Comparison of ENCODE assay signal across 27 mouse cellular contexts in genomic region chr11:99284011-99284410, GRCm38 (mm10). TPM values are rescaled to one million over a fixed set of nuclear protein-coding genes. Genes with fewer than 3 reads are reported as not detected.
DNase-seq lines count a peak whose midpoint lies in the region; ATAC-seq and TF ChIP-seq lines count a peak whose summit lies in the region.
"Had no signal": no experiment of that assay in that cellular context is flagged by ENCODE, and none has a peak within 500 bp of the region (broad histone marks: within the 10 kb centered on the region; RNA-seq: fewer than 3 reads in every experiment).

No protein-coding gene starts in this region.

- no peaks in the 10 kb centered on the region for H3K27me3 ChIP-seq in hindbrain, embryonic 14.5 days (ENCODE audit: control insufficient read depth, insufficient read depth, low read length)
- H3K27me3 ChIP-seq in hindbrain, embryonic 16.5 days (replicated peaks; ENCODE audit: control insufficient read depth, insufficient read depth, low read length) = no peaks in the 10 kb centered on the region
- H3K27me3 ChIP-seq in midbrain, postnatal 0 days (ENCODE audit: insufficient read depth, low read length) = no peaks in the 10 kb centered on the region
- no peaks in the 10 kb centered on the region for H3K27me3 ChIP-seq in midbrain, embryonic 15.5 days (replicated peaks)
- H3K27me3 ChIP-seq: CH12.LX; limb, embryonic 13.5 days had no signal

- ATAC-seq in hindbrain, embryonic 14.5 days (ENCODE audit: low FRiP score) = no peak
- no peak; the same call in 1 of the 2 replicates for ATAC-seq in hindbrain, embryonic 16.5 days
- ATAC-seq in midbrain, postnatal 0 days (ENCODE audit: low FRiP score) = no peak
- no peak for ATAC-seq in midbrain, embryonic 15.5 days (replicated peaks)
- ATAC-seq: midbrain, embryonic 16.5 days had no signal

- no peaks in the 10 kb centered on the region for H3K36me3 ChIP-seq in hindbrain, embryonic 14.5 days (replicated peaks; ENCODE audit: control insufficient read depth, insufficient read depth)
- no peaks in the 10 kb centered on the region for H3K36me3 ChIP-seq in hindbrain, embryonic 16.5 days (ENCODE audit: control insufficient read depth, insufficient read depth, low read length)
- H3K36me3 ChIP-seq in midbrain, postnatal 0 days (ENCODE audit: insufficient read depth, low read length) = no peaks in the 10 kb centered on the region
- no peaks in the 10 kb centered on the region for H3K36me3 ChIP-seq in midbrain, embryonic 15.5 days (replicated peaks)
- H3K36me3 ChIP-seq: forebrain, embryonic 10.5 days; heart, embryonic 12.5 days; limb, embryonic 13.5 days had no signal

- WGBS in hindbrain, embryonic 14.5 days = 50% methylated on average over 5 of the region's 5 CpGs
- 52% methylated on average over 5 of the region's 5 CpGs for WGBS in hindbrain, embryonic 16.5 days
- WGBS in midbrain, postnatal 0 days = 56% methylated on average over 5 of the region's 5 CpGs
- 59% methylated on average over 5 of the region's 5 CpGs for WGBS in midbrain, embryonic 15.5 days

- no peak for TF ChIP-seq CTCF in midbrain, postnatal 0 days (IDR thresholded peaks at IDR 0.05)

- 0 out of 2 replicates have a peak, but pooled peaks cover 7% of the 10 kb centered on the region for H3K4me1 ChIP-seq in hindbrain, embryonic 14.5 days (replicated peaks; ENCODE audit: control insufficient read depth, insufficient read depth, low read length)
- no peaks in the 10 kb centered on the region; the same call in 1 of the 2 replicates for H3K4me1 ChIP-seq in hindbrain, embryonic 16.5 days (ENCODE audit: control insufficient read depth, insufficient read depth, low read depth, low read length)
- no peaks in the 10 kb centered on the region for H3K4me1 ChIP-seq in midbrain, postnatal 0 days (ENCODE audit: insufficient read depth, low read length)
- no peaks in the 10 kb centered on the region for H3K4me1 ChIP-seq in midbrain, embryonic 15.5 days
- H3K4me1 ChIP-seq: heart, embryonic 12.5 days had no signal

- no peak overlapping the region for H3K27ac ChIP-seq in hindbrain, embryonic 14.5 days
- no peak overlapping the region for H3K27ac ChIP-seq in hindbrain, embryonic 16.5 days (ENCODE audit: low read depth, low read length)
- no peak overlapping the region for H3K27ac ChIP-seq in midbrain, postnatal 0 days (ENCODE audit: low read depth, low read length)
- no peak overlapping the region for H3K27ac ChIP-seq in midbrain, embryonic 15.5 days
- H3K27ac ChIP-seq: forebrain, embryonic 10.5 days; kidney, postnatal 0 days; layer of hippocampus, adult 2 months; limb, embryonic 13.5 days; liver, embryonic 14.5 days had no signal

- no peak overlapping the region for H3K4me2 ChIP-seq in hindbrain, embryonic 14.5 days (replicated peaks)
- no peak overlapping the region for H3K4me2 ChIP-seq in hindbrain, embryonic 16.5 days (ENCODE audit: low read length)
- no peak overlapping the region for H3K4me2 ChIP-seq in midbrain, postnatal 0 days (ENCODE audit: low read depth, low read length, poor library complexity, severe bottlenecking)
- H3K4me2 ChIP-seq in midbrain, embryonic 15.5 days = no peak overlapping the region
- H3K4me2 ChIP-seq: heart, embryonic 12.5 days; limb, embryonic 13.5 days had no signal

- H3K4me3 ChIP-seq in hindbrain, embryonic 14.5 days (replicated peaks; ENCODE audit: low read length) = no peak overlapping the region
- no peak overlapping the region for H3K4me3 ChIP-seq in hindbrain, embryonic 16.5 days (ENCODE audit: low read length)
- no peak overlapping the region for H3K4me3 ChIP-seq in midbrain, postnatal 0 days (ENCODE audit: low read depth, low read length)
- no peak overlapping the region for H3K4me3 ChIP-seq in midbrain, embryonic 15.5 days
- H3K4me3 ChIP-seq: forebrain, embryonic 10.5 days; heart, embryonic 12.5 days; layer of hippocampus, adult 2 months; limb, embryonic 13.5 days had no signal

- peak; percentile 48 for DNase-seq in hindbrain, embryonic 14.5 days (ENCODE audit: low spot score)
- peak; percentile 64 for DNase-seq in midbrain, postnatal 0 days (ENCODE audit: low spot score)
- DNase-seq in cerebellum, adult 9-11 months = peak; percentile 85
- no peak for DNase-seq in heart, postnatal 36 days
- no peak for DNase-seq in testis, postnatal 14 days (ENCODE audit: low spot score)
- DNase-seq in adrenal gland, postnatal 10 days = no peak
- DNase-seq: heart, adult 11 months; heart, postnatal 14 days; kidney, adult 18-20 months; right cerebral cortex, postnatal 4 days had no signal

- intact Hi-C loops in heart, postnatal 36 days (cut with DNase I) = no loop called here

- H3K9ac ChIP-seq in hindbrain, embryonic 14.5 days = no peak overlapping the region
- no peak overlapping the region for H3K9ac ChIP-seq in hindbrain, embryonic 16.5 days (ENCODE audit: low read depth, low read length)
- no peak overlapping the region for H3K9ac ChIP-seq in midbrain, postnatal 0 days (replicated peaks; ENCODE audit: low read length, poor library complexity, severe bottlenecking)
- no peak overlapping the region for H3K9ac ChIP-seq in midbrain, embryonic 15.5 days
- H3K9ac ChIP-seq: heart, embryonic 12.5 days; limb, embryonic 13.5 days; liver, embryonic 14.5 days had no signal

- H3K9me3 ChIP-seq in hindbrain, embryonic 14.5 days (ENCODE audit: control insufficient read depth, low read length) = no peaks in the 10 kb centered on the region
- no peaks in the 10 kb centered on the region for H3K9me3 ChIP-seq in hindbrain, embryonic 16.5 days (ENCODE audit: control insufficient read depth, low read length)
- no peaks in the 10 kb centered on the region for H3K9me3 ChIP-seq in midbrain, postnatal 0 days (ENCODE audit: low read length)
- H3K9me3 ChIP-seq in midbrain, embryonic 15.5 days = no peaks in the 10 kb centered on the region
- H3K9me3 ChIP-seq: forebrain, embryonic 10.5 days; heart, embryonic 12.5 days; limb, embryonic 13.5 days had no signal

RNA-seq across cellular contexts. Expression of gene Krt24, which starts 1.1 kb away (rescaled TPM):
- not detected in 2 replicates for polyA plus RNA-seq in hindbrain, embryonic 14.5 days (2014; fragmentation: Nextera tagmentation; extraction: Ambion mirVana)
- 0.08 TPM in 1 of 2 replicates, not detected in the other for polyA plus RNA-seq in hindbrain, embryonic 16.5 days (2015; fragmentation: Nextera tagmentation; extraction: Ambion mirVana)
- total RNA-seq in midbrain, postnatal 0 days (2014; rRNA removed) = not detected in 2 replicates
- polyA plus RNA-seq in midbrain, postnatal 0 days (2015; fragmentation: Nextera tagmentation; extraction: Ambion mirVana) = 0.07 and 0.21 TPM in 2 replicates
- not detected in 2 replicates for polyA plus RNA-seq in midbrain, embryonic 15.5 days (2015; fragmentation: Nextera tagmentation; extraction: Ambion mirVana)
- total RNA-seq in heart, postnatal 36 days (2021) = not detected
- total RNA-seq in adrenal gland, postnatal 10 days (2021) = not detected
- total RNA-seq: adrenal gland, postnatal 4 days; CH12.LX; gastrocnemius, adult 8-10 months; heart, postnatal 14 days; layer of hippocampus, adult 2 months; left cerebral cortex, postnatal 10 days; megakaryocyte, adult 5-6 weeks; MEL had no signal
- polyA plus RNA-seq: forebrain, embryonic 10.5 days; heart, embryonic 12.5 days; kidney, postnatal 0 days; liver, embryonic 14.5 days; lung, embryonic 16.5 days; midbrain, embryonic 16.5 days; stomach, embryonic 16.5 days had no signal

RNA-seq across cellular contexts. Expression of gene Krt25, which starts 38.7 kb away (rescaled TPM):
- polyA plus RNA-seq in hindbrain, embryonic 14.5 days (2014; fragmentation: Nextera tagmentation; extraction: Ambion mirVana) = 0.75 and 0.81 TPM in 2 replicates
- 0.67 and 1.4 TPM in 2 replicates for polyA plus RNA-seq in hindbrain, embryonic 16.5 days (2015; fragmentation: Nextera tagmentation; extraction: Ambion mirVana)
- 0.11 and 0.19 TPM in 2 replicates for total RNA-seq in midbrain, postnatal 0 days (2014; rRNA removed)
- 0.29 and 0.54 TPM in 2 replicates for polyA plus RNA-seq in midbrain, postnatal 0 days (2015; fragmentation: Nextera tagmentation; extraction: Ambion mirVana)
- polyA plus RNA-seq in midbrain, embryonic 15.5 days (2015; fragmentation: Nextera tagmentation; extraction: Ambion mirVana) = 0.11 and 0.22 TPM in 2 replicates
- not detected for total RNA-seq in heart, postnatal 36 days (2021)
- under 1 TPM in 1 of 2 experiments, not detected in 1; 0.18 TPM for total RNA-seq in adrenal gland, postnatal 10 days (2021)
- total RNA-seq: adrenal gland, postnatal 4 days; gastrocnemius, adult 8-10 months; heart, postnatal 14 days; layer of hippocampus, adult 2 months; left cerebral cortex, postnatal 10 days; megakaryocyte, adult 5-6 weeks; MEL had no signal
- polyA plus RNA-seq: forebrain, embryonic 10.5 days; heart, embryonic 12.5 days; limb, embryonic 13.5 days; liver, embryonic 14.5 days; lung, embryonic 16.5 days had no signal

RNA-seq across cellular contexts. Expression of gene Krt222, which starts 40.1 kb away (rescaled TPM):
- polyA plus RNA-seq in hindbrain, embryonic 14.5 days (2014; fragmentation: Nextera tagmentation; extraction: Ambion mirVana) = 7.3 and 9.3 TPM in 2 replicates
- polyA plus RNA-seq in hindbrain, embryonic 16.5 days (2015; fragmentation: Nextera tagmentation; extraction: Ambion mirVana) = 10.9 and 14.3 TPM in 2 replicates
- total RNA-seq in midbrain, postnatal 0 days (2014; rRNA removed) = 10.6 and 11.6 TPM in 2 replicates
- polyA plus RNA-seq in midbrain, postnatal 0 days (2015; fragmentation: Nextera tagmentation; extraction: Ambion mirVana) = 13.6 and 14.4 TPM in 2 replicates
- polyA plus RNA-seq in midbrain, embryonic 15.5 days (2015; fragmentation: Nextera tagmentation; extraction: Ambion mirVana) = 6.8 and 8.1 TPM in 2 replicates
- total RNA-seq in heart, postnatal 36 days (2021) = 10 to 100 TPM; 25.6 to 33.4 TPM
- total RNA-seq in adrenal gland, postnatal 10 days (2021) = 1 to 10 TPM; 1.8 to 3.3 TPM
- total RNA-seq: megakaryocyte, adult 5-6 weeks; MEL had no signal

RNA-seq across cellular contexts. Expression of gene Smarce1, which starts 53.2 kb away (rescaled TPM):
- polyA plus RNA-seq in hindbrain, embryonic 14.5 days (2014; fragmentation: Nextera tagmentation; extraction: Ambion mirVana) = 131 and 136 TPM in 2 replicates
- polyA plus RNA-seq in hindbrain, embryonic 16.5 days (2015; fragmentation: Nextera tagmentation; extraction: Ambion mirVana) = 225 and 246 TPM in 2 replicates
- total RNA-seq in midbrain, postnatal 0 days (2014; rRNA removed) = 94.9 and 116 TPM in 2 replicates
- 170 and 184 TPM in 2 replicates for polyA plus RNA-seq in midbrain, postnatal 0 days (2015; fragmentation: Nextera tagmentation; extraction: Ambion mirVana)
- polyA plus RNA-seq in midbrain, embryonic 15.5 days (2015; fragmentation: Nextera tagmentation; extraction: Ambion mirVana) = 322 and 331 TPM in 2 replicates
- total RNA-seq in heart, postnatal 36 days (2021) = 10 to 100 TPM; 42.9 to 47.8 TPM
- total RNA-seq in adrenal gland, postnatal 10 days (2021) = 10 to 100 TPM; 53.6 to 64.9 TPM

RNA-seq across cellular contexts. Expression of gene Krt26, which starts 53.8 kb away (rescaled TPM):
- polyA plus RNA-seq in hindbrain, embryonic 14.5 days (2014; fragmentation: Nextera tagmentation; extraction: Ambion mirVana) = 0.26 TPM in 1 of 2 replicates, not detected in the other
- 0.37 and 0.41 TPM in 2 replicates for polyA plus RNA-seq in hindbrain, embryonic 16.5 days (2015; fragmentation: Nextera tagmentation; extraction: Ambion mirVana)
- total RNA-seq in midbrain, postnatal 0 days (2014; rRNA removed) = 0.11 and 1.2 TPM in 2 replicates
- polyA plus RNA-seq in midbrain, postnatal 0 days (2015; fragmentation: Nextera tagmentation; extraction: Ambion mirVana) = 0.46 and 0.54 TPM in 2 replicates
- 0.14 and 0.22 TPM in 2 replicates for polyA plus RNA-seq in midbrain, embryonic 15.5 days (2015; fragmentation: Nextera tagmentation; extraction: Ambion mirVana)
- total RNA-seq in heart, postnatal 36 days (2021) = not detected
- total RNA-seq in adrenal gland, postnatal 10 days (2021) = not detected
- total RNA-seq: adrenal gland, postnatal 4 days; CH12.LX; gastrocnemius, adult 8-10 months; heart, postnatal 14 days; layer of hippocampus, adult 2 months; megakaryocyte, adult 5-6 weeks; MEL had no signal
- polyA plus RNA-seq: forebrain, embryonic 10.5 days; heart, embryonic 12.5 days; kidney, postnatal 0 days; limb, embryonic 13.5 days; liver, embryonic 14.5 days; lung, embryonic 16.5 days; stomach, embryonic 16.5 days had no signal

Comparison
In these comparisons a context has a peak if more than half of its experiments do, and no peak if none do; other contexts are left out.
1. DNase-seq: peak in hindbrain, embryonic 14.5 days (single experiment), midbrain, postnatal 0 days (single experiment) and cerebellum, adult 9-11 months (single experiment); none in heart, postnatal 36 days (0 of 2), testis, postnatal 14 days (single experiment) and adrenal gland, postnatal 10 days (single experiment).